Mouse (Mus musculus) olfactory bulb, adult 2 months (tissue): ENCODE results near the gene Zfp873.

Source experiments
- CTCF ChIP-seq: fragments of 200-500 bp; IDR thresholded peaks from 2 replicates; pipeline ENCODE4 v1.5.1; 2012; ENCODE audit warnings: low read depth, mild to moderate bottlenecking, low read length, moderate library complexity; ENCODE audit not compliant: insufficient read depth
- POLR2A ChIP-seq: fragments of 200-500 bp; IDR thresholded peaks from 2 replicates; pipeline ENCODE4 v1.6.1; 2012; ENCODE audit warnings: mild to moderate bottlenecking, low read depth, low read length, moderate library complexity; ENCODE audit not compliant: insufficient read depth

GRCm38 (mm10) chr10:82042191-82042590, 5.7 kb upstream of the Zfp873 start:
- TF ChIP-seq CTCF (no peak), POLR2A (no peak)
